Mouse (Mus musculus): Measurements from ENCODE around the gene Arhgef25. TPM values are rescaled to one million over a fixed set of nuclear protein-coding genes. Genes with fewer than 3 reads are reported as not detected.

The Arhgef25 gene
- polyA plus RNA-seq (2016; fragmentation: Nextera tagmentation; extraction: Ambion mirVana): 23.7 and 25.7 TPM in 2 replicates

DNA sequence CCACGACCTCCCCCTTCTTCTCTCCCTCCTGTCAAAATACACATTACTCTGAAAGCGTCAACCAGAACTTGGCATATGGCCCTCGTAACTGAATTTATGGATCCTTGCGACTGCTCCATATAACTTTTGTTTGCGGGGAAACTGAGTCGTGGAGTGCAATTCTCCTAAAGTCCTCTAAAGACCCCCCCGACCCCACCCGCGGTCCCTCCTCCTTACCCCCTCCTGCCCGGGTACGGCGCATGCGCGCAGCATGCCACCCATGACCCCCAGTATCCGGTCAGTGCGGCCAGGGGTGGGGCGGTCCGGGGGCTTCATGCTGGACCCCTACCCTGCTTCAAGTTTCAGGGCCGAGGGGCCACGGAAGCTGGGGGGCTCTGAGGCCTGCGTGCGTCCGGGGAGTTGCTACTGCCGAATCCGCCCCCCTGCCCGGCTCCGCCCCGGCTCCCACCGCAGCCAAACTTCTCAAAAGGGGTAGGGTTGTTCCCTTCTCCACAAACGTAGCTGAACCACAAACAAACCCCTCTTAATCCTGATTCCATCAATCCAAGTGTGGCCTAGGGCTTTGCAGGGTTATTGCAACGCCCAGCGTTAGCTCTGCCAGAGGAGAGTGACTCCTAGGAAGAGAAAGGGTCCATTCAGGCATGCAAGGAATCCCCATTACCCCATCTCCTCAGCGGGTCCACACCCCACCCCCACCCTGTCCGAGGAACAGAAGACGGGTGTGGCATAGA is at the start of gene Arhgef25:
TSS of gene Arhgef25 (minus strand) at position 433 of the 731 bp plus-strand sequence.
- Histone ChIP-seq H3K9me3 (peaks cover 5% of the 10 kb centered on the region; the same call in 1 of the 2 replicates), H3K4me3 (peak within 1 kb of the TSS; percentile 90), H3K27ac (peak within 1 kb of the TSS; percentile 95), H3K27me3 (ENCODE audit: poor library complexity, severe bottlenecking) (peaks cover 23% of the 10 kb centered on the region), H3K36me3 (replicated peaks) (peaks cover 53% of the 10 kb centered on the region), H3K4me1 (peaks cover 80% of the 10 kb centered on the region)
- 2% methylated on average over 35 of the region's 35 CpGs for WGBS
- peak; percentile 72 for DNase-seq (ENCODE audit: extremely low spot score, low spot score)

DNA sequence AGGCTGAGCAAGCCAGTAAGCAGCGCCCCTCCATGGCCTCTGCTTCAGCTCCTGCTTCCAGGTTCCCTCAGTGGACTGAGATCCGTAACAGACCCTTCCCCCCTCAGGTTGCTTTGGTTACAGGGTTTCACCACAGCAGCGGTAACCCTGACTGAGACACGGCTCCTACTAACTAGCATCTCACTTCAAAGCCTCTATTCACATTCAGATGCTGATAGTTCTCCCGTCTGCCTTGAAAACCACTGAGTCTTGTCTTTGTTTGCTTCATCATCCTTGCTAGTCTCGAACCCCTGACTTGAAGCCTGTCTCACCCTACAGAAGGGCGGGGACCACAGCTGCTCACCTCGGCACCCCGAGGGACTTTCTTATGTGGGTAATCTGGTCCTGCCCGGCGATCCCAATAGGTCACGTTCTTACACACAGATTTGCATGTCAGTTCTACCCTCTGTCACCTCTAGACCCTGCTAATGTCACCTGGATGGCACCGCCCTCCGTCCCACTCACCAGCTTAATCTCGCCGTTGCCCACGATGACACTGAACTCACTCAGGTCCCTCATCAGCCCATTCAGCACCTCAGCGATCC is 48.5 kb upstream of the Arhgef25 start:
- Histone ChIP-seq H3K9me3 (no peaks in the 10 kb centered on the region), H3K27ac (no peak overlapping the region), H3K27me3 (ENCODE audit: poor library complexity, severe bottlenecking) (peaks cover 6% of the 10 kb centered on the region; the same call in 1 of the 2 replicates), H3K36me3 (replicated peaks) (peaks cover 33% of the 10 kb centered on the region), H3K4me3 (no peak overlapping the region), H3K4me1 (peaks cover 11% of the 10 kb centered on the region)
- 77% methylated on average over 18 of the region's 18 CpGs for WGBS
- DNase-seq (ENCODE audit: extremely low spot score, low spot score): no peak

DNA sequence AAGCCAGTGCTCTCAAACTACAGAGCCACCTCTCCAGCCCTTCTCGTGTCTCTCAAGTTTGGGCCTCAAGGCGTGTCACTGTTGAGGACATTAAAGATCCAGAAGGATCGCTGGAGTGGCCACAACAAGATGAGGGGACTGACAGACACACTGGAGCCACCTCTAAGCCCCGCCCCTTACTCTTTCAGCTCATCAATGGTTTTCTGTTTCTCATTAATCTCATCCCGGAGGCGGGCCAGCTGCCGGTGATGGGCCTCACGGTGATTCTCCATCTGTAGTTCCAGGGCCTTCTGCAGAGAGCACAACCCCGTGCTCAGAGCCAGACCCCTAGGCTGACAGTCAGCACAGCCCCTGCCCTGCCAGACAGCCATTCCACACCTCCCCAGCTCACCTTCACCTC is 46.7 kb upstream of the Arhgef25 start:
- Histone ChIP-seq H3K27ac (no peak overlapping the region), H3K4me3 (no peak overlapping the region), H3K9me3 (no peaks in the 10 kb centered on the region), H3K4me1 (peaks cover 11% of the 10 kb centered on the region), H3K27me3 (ENCODE audit: poor library complexity, severe bottlenecking) (peaks cover 6% of the 10 kb centered on the region; the same call in 1 of the 2 replicates), H3K36me3 (replicated peaks) (peaks cover 20% of the 10 kb centered on the region)
- 51% methylated on average over 9 of the region's 9 CpGs for WGBS
- DNase-seq (ENCODE audit: extremely low spot score, low spot score): no peak

DNA sequence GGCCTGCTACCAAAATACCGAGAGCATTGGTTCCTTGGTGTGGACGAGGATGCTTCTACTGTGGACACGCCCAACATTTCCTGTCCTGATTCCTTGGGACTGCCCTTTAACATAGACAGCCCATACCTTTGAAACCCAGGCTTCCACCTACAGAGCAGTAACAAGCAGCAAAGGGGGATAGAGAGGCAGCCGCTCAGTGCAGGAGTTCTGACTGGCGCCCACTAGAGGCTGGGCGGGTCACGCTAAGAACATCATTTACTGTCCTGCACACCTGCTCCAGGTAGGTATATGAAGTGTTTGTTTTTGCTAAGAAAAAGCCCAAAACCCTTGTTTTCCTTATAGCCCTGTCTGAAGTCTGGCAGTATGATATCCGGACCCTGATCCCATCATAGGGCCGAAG is 43.3 kb upstream of the Arhgef25 start:
- H3K36me3 ChIP-seq (replicated peaks): peaks cover 5% of the 10 kb centered on the region; the same call in 1 of the 2 replicates
- H3K4me1 ChIP-seq: peaks cover 11% of the 10 kb centered on the region
- H3K27ac ChIP-seq: no peak overlapping the region
- H3K9me3 ChIP-seq: no peaks in the 10 kb centered on the region
- WGBS: 80% methylated on average over 9 of the region's 9 CpGs
- H3K4me3 ChIP-seq: no peak overlapping the region
- DNase-seq (ENCODE audit: extremely low spot score, low spot score): no peak
- peaks cover 5% of the 10 kb centered on the region for H3K27me3 ChIP-seq (ENCODE audit: poor library complexity, severe bottlenecking)

DNA sequence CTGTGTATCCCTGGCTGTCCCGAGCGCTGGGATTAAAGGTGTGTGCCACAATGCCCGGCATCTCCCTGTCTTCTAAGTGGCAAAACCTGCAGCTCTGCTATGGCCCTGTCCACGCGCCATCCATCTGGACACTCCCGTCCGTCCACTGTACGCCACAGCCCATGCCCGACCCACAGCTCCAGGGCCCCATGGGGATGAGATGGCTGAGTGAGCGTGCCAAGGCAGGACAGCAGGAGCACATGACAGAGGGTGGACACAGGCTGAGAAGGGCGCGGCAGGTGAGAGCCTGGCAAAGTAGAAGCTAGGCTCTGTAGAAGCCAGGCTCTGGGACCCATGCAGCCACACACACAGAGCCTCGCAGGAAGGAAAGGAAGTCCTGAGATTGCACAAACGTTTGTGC is 41.9 kb upstream of the Arhgef25 start:
- WGBS: 87% methylated on average over 14 of the region's 14 CpGs
- DNase-seq (ENCODE audit: extremely low spot score, low spot score): no peak
- H3K9me3 ChIP-seq: no peaks in the 10 kb centered on the region
- peaks cover 5% of the 10 kb centered on the region; the same call in 1 of the 2 replicates for H3K36me3 ChIP-seq (replicated peaks)
- no peak overlapping the region for H3K27ac ChIP-seq
- H3K4me3 ChIP-seq: no peak overlapping the region
- H3K27me3 ChIP-seq (ENCODE audit: poor library complexity, severe bottlenecking): peaks cover 13% of the 10 kb centered on the region
- H3K4me1 ChIP-seq: peaks cover 6% of the 10 kb centered on the region

DNA sequence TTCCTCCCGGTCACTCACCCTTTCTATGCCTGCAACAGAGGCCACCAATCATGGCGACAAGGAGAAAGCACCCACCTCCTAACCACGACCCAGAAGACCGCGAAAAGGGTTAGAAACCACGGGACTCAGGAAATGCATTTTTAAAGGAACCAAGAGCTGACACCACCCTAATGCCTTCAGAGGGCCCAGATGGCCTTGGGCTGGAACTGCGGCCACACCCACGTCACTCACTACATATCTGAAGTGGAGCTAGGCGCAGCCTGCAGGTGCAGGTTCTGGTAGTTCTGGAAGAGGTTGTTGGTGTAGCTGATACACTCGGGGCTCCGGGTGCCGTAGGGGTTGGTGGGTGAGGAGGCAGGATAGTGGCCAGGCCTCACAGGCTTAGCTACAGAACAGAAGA is 40.8 kb upstream of the Arhgef25 start:
- H3K27me3 ChIP-seq (ENCODE audit: poor library complexity, severe bottlenecking): peaks cover 13% of the 10 kb centered on the region
- no peak overlapping the region for H3K27ac ChIP-seq
- WGBS: 89% methylated on average over 12 of the region's 12 CpGs
- H3K4me3 ChIP-seq: no peak overlapping the region
- no peak for DNase-seq (ENCODE audit: extremely low spot score, low spot score)
- 0 out of 2 replicates have a peak, but pooled peaks cover 5% of the 10 kb centered on the region for H3K36me3 ChIP-seq (replicated peaks)
- H3K9me3 ChIP-seq: no peaks in the 10 kb centered on the region
- H3K4me1 ChIP-seq: 0 out of 2 replicates have a peak, but pooled peaks cover 4% of the 10 kb centered on the region

DNA sequence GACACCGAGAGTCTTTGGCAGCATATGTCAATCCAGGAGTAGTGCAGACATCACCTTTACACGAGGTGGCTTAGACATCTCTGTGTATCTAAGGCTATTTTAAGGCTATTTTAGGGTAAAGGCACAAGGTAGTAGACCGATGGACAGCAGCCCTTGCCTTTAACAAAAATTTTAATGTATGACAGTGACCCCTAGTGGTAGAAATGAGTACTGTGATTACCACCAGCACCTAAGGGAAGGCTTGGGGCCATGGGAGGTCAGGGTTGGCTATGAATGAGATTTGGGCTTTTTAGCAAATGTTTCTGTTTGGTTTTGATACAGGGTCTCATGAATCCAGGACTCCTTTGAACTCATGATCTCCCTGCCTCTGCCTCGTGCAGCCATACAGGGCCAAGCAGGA is 39.0 kb upstream of the Arhgef25 start:
- 25% methylated on average over 4 of the region's 4 CpGs for WGBS
- no peaks in the 10 kb centered on the region for H3K9me3 ChIP-seq
- H3K27me3 ChIP-seq (ENCODE audit: poor library complexity, severe bottlenecking): peaks cover 13% of the 10 kb centered on the region
- peaks cover 5% of the 10 kb centered on the region; the same call in 1 of the 2 replicates for H3K4me1 ChIP-seq
- H3K27ac ChIP-seq: no peak overlapping the region
- DNase-seq (ENCODE audit: extremely low spot score, low spot score): peak; percentile 37
- no peak overlapping the region for H3K4me3 ChIP-seq
- 0 out of 2 replicates have a peak, but pooled peaks cover 3% of the 10 kb centered on the region for H3K36me3 ChIP-seq (replicated peaks)

DNA sequence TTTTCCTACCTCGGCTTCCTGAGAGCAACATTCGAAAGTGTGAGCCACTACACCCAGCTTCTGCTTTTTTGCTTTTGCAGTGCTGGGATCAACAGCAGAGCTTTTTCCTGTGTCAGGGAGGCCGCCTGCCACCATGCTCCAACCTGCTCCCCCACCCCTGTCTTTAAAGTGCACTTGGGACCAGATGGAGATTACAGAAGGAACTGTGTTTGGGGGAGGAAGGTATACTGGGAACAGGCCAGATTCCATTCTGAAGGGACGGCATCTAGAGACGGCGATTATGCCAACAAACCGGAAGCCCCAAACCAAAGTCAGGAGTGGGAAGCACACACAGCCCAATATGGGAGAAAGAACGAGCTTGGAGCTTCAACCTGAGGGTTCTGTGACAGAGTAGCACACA is 37.3 kb upstream of the Arhgef25 start:
- Histone ChIP-seq H3K27ac (no peak overlapping the region), H3K4me1 (peaks cover 11% of the 10 kb centered on the region; the same call in 1 of the 2 replicates), H3K27me3 (ENCODE audit: poor library complexity, severe bottlenecking) (peaks cover 13% of the 10 kb centered on the region), H3K36me3 (replicated peaks) (no peaks in the 10 kb centered on the region), H3K9me3 (no peaks in the 10 kb centered on the region), H3K4me3 (no peak overlapping the region)
- 89% methylated on average over 8 of the region's 8 CpGs for WGBS
- DNase-seq (ENCODE audit: extremely low spot score, low spot score): no peak

DNA sequence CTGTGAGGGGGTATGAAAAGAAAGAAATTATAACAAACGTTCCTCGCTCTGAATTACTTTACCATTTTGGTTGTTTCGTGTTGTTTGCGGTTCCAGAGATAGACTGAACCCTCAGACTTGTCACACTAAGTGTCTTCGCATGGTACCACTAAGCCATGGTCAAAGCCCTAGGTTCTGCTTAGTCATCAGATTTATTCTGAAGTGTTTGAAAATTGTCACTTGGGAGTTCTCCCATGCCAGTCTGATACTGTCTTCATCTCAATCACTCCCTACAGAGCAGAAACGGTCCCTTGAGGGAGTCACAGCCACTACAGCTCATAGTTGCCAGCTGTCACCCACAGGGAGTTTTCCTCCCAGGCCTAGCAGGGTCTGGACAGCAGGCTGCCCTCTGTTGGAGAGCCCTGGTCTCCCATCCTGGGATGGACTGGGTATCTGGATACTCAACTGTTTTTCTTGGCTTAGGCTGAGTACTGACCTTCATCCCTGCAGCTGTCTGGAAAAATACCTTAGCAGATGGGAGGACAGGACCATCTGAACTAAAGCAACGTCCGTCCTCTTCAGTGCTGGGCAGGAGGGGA is 36.5 kb upstream of the Arhgef25 start:
- Histone ChIP-seq H3K36me3 (replicated peaks) (no peaks in the 10 kb centered on the region), H3K4me3 (no peak overlapping the region), H3K27ac (no peak overlapping the region), H3K9me3 (no peaks in the 10 kb centered on the region), H3K27me3 (ENCODE audit: poor library complexity, severe bottlenecking) (peaks cover 13% of the 10 kb centered on the region), H3K4me1 (peaks cover 11% of the 10 kb centered on the region; the same call in 1 of the 2 replicates)
- WGBS: 74% methylated on average over 8 of the region's 8 CpGs
- no peak for DNase-seq (ENCODE audit: extremely low spot score, low spot score)

DNA sequence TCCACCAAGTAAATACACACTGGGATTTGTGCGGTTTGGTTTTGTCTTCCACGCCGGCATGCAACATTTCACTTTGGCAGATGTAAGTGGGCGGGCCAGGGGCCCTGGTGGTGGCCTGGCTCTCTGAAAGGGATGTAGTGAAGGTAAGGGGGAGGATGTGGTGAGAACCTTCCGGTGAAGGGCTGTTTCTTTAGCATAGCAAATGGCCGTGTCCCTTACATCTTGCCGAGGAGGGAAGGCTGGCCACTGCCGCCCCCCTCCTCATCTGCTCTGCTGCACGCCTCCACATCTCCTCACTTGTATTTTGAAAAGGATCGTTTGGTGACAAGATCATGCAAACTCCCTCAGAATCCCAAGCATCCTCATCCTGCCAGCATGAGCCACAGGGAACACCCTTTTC is 35.8 kb upstream of the Arhgef25 start:
- Histone ChIP-seq H3K36me3 (replicated peaks) (no peaks in the 10 kb centered on the region), H3K9me3 (no peaks in the 10 kb centered on the region), H3K4me3 (no peak overlapping the region), H3K4me1 (peaks cover 11% of the 10 kb centered on the region; the same call in 1 of the 2 replicates), H3K27ac (no peak overlapping the region), H3K27me3 (ENCODE audit: poor library complexity, severe bottlenecking) (peaks cover 13% of the 10 kb centered on the region)
- WGBS: 35% methylated on average over 10 of the region's 10 CpGs
- no peak for DNase-seq (ENCODE audit: extremely low spot score, low spot score)

DNA sequence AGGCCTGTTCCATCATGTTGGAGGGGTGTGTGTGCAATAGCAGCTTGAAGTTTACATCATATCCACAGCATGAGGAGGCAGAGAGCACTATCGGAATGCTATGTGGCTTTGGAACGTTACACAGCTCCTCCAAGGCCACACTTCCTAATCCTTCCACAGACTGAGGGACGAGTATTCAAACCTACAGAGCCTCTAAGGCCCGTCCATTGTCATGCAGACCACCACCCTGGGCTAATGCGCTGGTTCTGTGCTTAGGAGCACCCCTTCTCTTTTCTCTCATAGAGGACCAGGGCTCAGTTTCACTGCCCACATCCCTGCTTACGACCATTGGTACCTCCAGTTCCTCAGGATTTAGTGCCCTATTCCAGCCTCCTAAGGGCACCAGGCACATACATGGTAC is 35.3 kb upstream of the Arhgef25 start:
- Histone ChIP-seq H3K4me1 (peaks cover 11% of the 10 kb centered on the region; the same call in 1 of the 2 replicates), H3K27ac (no peak overlapping the region), H3K4me3 (no peak overlapping the region), H3K27me3 (ENCODE audit: poor library complexity, severe bottlenecking) (peaks cover 13% of the 10 kb centered on the region), H3K9me3 (no peaks in the 10 kb centered on the region), H3K36me3 (replicated peaks) (no peaks in the 10 kb centered on the region)
- 30% methylated on average over 6 of the region's 6 CpGs for WGBS
- DNase-seq (ENCODE audit: extremely low spot score, low spot score): no peak

DNA sequence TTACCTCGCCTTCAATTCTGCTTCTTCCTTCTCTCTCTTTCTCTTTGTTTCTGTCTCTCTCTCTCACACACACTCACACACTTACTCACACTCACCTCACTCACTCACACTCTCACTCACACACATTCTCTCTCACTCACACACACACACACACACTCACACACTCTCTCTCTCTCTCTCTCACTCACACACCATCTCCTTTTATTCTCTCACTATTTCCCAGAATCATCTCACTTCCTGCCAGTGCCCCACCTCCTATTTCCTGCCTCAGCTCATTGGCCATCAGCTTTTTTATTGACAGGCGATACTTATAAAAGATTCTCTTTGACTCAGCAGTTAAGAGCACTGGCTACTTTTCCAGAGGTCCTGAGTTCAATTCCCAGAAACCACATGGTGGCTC is 28.5 kb upstream of the Arhgef25 start:
- peaks cover 6% of the 10 kb centered on the region; the same call in 1 of the 2 replicates for H3K4me1 ChIP-seq
- no peaks in the 10 kb centered on the region for H3K36me3 ChIP-seq (replicated peaks)
- no peaks in the 10 kb centered on the region for H3K27me3 ChIP-seq (ENCODE audit: poor library complexity, severe bottlenecking)
- no peak overlapping the region for H3K4me3 ChIP-seq
- H3K9me3 ChIP-seq: no peaks in the 10 kb centered on the region
- WGBS: 88% methylated on average over 2 of the region's 2 CpGs
- H3K27ac ChIP-seq: no peak overlapping the region
- DNase-seq (ENCODE audit: extremely low spot score, low spot score): no peak

DNA sequence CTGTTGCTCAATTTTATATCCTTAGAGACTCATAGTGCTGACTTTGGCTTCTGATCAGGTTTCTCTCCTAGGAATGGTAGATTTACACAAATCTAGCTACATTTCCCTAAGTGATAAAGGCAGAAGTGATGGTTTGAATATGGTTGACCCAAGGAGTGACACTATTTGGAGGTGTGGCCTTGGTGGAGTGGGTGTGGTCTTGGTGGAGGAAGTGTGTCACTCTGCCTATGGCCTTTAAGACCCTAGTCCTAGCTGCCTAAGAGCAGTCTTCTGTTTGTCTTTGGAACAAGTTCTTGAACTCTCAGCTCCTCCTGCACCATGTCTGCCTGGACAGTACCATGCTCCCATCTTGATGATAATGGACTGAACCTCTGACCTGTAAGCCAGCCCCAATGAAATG is 27.3 kb upstream of the Arhgef25 start:
- no peaks in the 10 kb centered on the region for H3K9me3 ChIP-seq
- no peaks in the 10 kb centered on the region for H3K27me3 ChIP-seq (ENCODE audit: poor library complexity, severe bottlenecking)
- H3K4me3 ChIP-seq: no peak overlapping the region
- H3K36me3 ChIP-seq (replicated peaks): no peaks in the 10 kb centered on the region
- DNase-seq (ENCODE audit: extremely low spot score, low spot score): no peak
- H3K4me1 ChIP-seq: no peaks in the 10 kb centered on the region
- no peak overlapping the region for H3K27ac ChIP-seq

Data from forebrain, embryonic 10.5 days (tissue).